Mouse (Mus musculus) hindbrain, postnatal 0 days (tissue): ENCODE measurements around the gene Ms4a4a. TPM values are rescaled to one million over a fixed set of nuclear protein-coding genes. Genes with fewer than 3 reads are reported as not detected.
A peak's percentile ranks its signal among the peaks of the same experiment; 100 is the strongest.

Experiments used
- ATAC-seq: fragments of 200-750 bp; cut with Nextera tagmentation; 2 replicates; pipeline ENCODE4 v1.8.0; 2017; ENCODE audit warnings: mild to moderate bottlenecking, moderate TSS enrichment, moderate library complexity
- DNase-seq: peaks from one replicate; pipeline ENCODE4 v3.0.0-alpha.2; 2015; ENCODE audit warnings: low spot score
- H3K27ac ChIP-seq: fragments of 300-500 bp; sonication (generic); 2 replicates; pipeline ENCODE4 v1.5.1; 2014; ENCODE audit warnings: mild to moderate bottlenecking
- H3K27me3 ChIP-seq: fragments of 300-500 bp; sonication (generic); 2 replicates; pipeline ENCODE4 v1.6.1; 2014; ENCODE audit warnings: low read length, mixed read lengths; ENCODE audit not compliant: insufficient read depth
- H3K36me3 ChIP-seq: fragments of 300-500 bp; sonication (generic); 2 replicates; pipeline ENCODE4 v1.6.1; 2014; ENCODE audit warnings: low read length, mixed read lengths; ENCODE audit not compliant: insufficient read depth
- H3K4me1 ChIP-seq: fragments of 300-500 bp; sonication (generic); 2 replicates; pipeline ENCODE4 v1.6.1; 2014; ENCODE audit warnings: antibody characterized with exemption, low read length, mixed read lengths; ENCODE audit not compliant: insufficient read depth
- H3K4me2 ChIP-seq: fragments of 300-500 bp; sonication (generic); 2 replicates; pipeline ENCODE4 v1.6.1; 2014; ENCODE audit warnings: low read depth, mild to moderate bottlenecking, low read length, moderate library complexity, mixed read lengths
- H3K4me3 ChIP-seq: fragments of 300-500 bp; sonication (generic); 2 replicates; pipeline ENCODE4 v1.5.1; 2014; ENCODE audit warnings: low read length
- H3K9ac ChIP-seq: fragments of 300-500 bp; sonication (generic); replicated peaks from 2 replicates; pipeline ENCODE4 v1.6.1; 2014; ENCODE audit warnings: mild to moderate bottlenecking, low read length, moderate library complexity, mixed read lengths
- H3K9me3 ChIP-seq: fragments of 300-500 bp; sonication (generic); 2 replicates; pipeline ENCODE4 v1.6.1; 2016; ENCODE audit warnings: low read length, mixed read lengths
- CTCF ChIP-seq: IDR thresholded peaks from 2 replicates; pipeline ENCODE4 v1.5.1; 2016; ENCODE audit warnings: antibody characterized with exemption, control low read depth, low read depth
- WGBS: fragments of 180-500 bp; shearing (Covaris S2); extraction: QIAGEN DNeasy Blood & Tissue Kit; methylation state at CpG from one replicate; pipeline ENCODE4 v1.1.7; 2014; 5-methylcytosine and 5-hydroxymethylcytosine counted together
- polyA plus RNA-seq: library from polyadenylated mRNA; unstranded; fragments of >200 nt; fragmentation: Nextera tagmentation; extraction: Ambion mirVana; gene quantifications from 2 replicates; pipeline ENCODE4 v1.2.1, GENCODE M21; 2015
- total RNA-seq: library from RNA; depleted of rRNA; stranded (reverse); fragments of >200 nt; gene quantifications from 2 replicates; pipeline ENCODE4 v1.2.3, GENCODE M21; 2014; rRNA removed

Ms4a4a gene
- total RNA-seq (1.5 and 2.3 TPM in 2 replicates), polyA plus RNA-seq (2.1 and 2.6 TPM in 2 replicates)

- no peaks in the 10 kb centered on the region for H3K9me3 ChIP-seq
- 81% methylated on average over 2 of the region's 2 CpGs for WGBS
- no peak for ATAC-seq
These were observed at the start of gene Ms4a4a for GRCm38 (mm10) chr19:11375273-11375672. TSS of gene Ms4a4a (plus strand) at chr19:11375523.

GRCm38 (mm10) chr19:11335932-11336331, 39.4 kb upstream of the Ms4a4a start, which contains the start of gene Ms4a7:
TSS of gene Ms4a7 (minus strand) at chr19:11336146.
- Histone ChIP-seq H3K9me3 (no peaks in the 10 kb centered on the region), H3K4me3 (no peak within 1 kb of the TSS), H3K36me3 (no peaks in the 10 kb centered on the region), H3K27me3 (no peaks in the 10 kb centered on the region), H3K27ac (no peak within 1 kb of the TSS), H3K9ac (no peak within 1 kb of the TSS), H3K4me2 (no peak within 1 kb of the TSS), H3K4me1 (no peaks in the 10 kb centered on the region)
- no peak for TF ChIP-seq CTCF
- WGBS: 88% methylated on average over 6 of the region's 6 CpGs
- ATAC-seq (no peak), DNase-seq (no peak)

More at GRCm38 (mm10) chr19:11375273-11375672, at the start of gene Ms4a4a:
- Histone ChIP-seq H3K27me3 (no peaks in the 10 kb centered on the region), H3K27ac (no peak within 1 kb of the TSS), H3K9ac (no peak within 1 kb of the TSS), H3K4me1 (no peaks in the 10 kb centered on the region), H3K36me3 (no peaks in the 10 kb centered on the region), H3K4me3 (no peak within 1 kb of the TSS), H3K4me2 (no peak within 1 kb of the TSS)
- no peak for TF ChIP-seq CTCF
- DNase-seq: no peak

GRCm38 (mm10) chr19:11343147-11343546, 32.2 kb upstream of the Ms4a4a start:
- Histone ChIP-seq H3K4me2 (no peak overlapping the region), H3K9me3 (no peaks in the 10 kb centered on the region), H3K27ac (no peak overlapping the region), H3K9ac (no peak overlapping the region), H3K4me3 (no peak overlapping the region), H3K36me3 (no peaks in the 10 kb centered on the region), H3K4me1 (no peaks in the 10 kb centered on the region), H3K27me3 (no peaks in the 10 kb centered on the region)
- DNase-seq (no peak), ATAC-seq (no peak)
- no peak for TF ChIP-seq CTCF

DNA sequence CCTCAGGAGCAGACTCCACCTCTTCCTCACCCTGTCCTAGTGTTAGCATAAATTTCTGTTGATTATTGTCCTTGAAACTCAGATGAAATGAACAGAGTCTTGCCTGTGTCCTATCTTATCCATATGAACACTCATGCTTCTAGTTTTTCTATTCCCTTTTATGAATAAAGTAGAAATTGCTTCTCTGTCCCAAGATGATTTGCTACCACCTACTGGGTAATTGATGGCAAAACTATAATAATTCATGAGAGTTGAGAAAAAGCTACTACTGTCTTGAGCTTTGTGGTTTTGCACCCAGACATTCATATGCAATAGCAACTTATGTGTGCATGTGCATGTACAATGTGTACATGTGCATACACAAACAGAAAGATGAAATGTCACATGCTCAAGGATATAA, 31.3 kb upstream of the Ms4a4a start:
- H3K4me3 ChIP-seq: no peak overlapping the region
- H3K36me3 ChIP-seq: no peaks in the 10 kb centered on the region
- H3K9me3 ChIP-seq: no peaks in the 10 kb centered on the region
- no peaks in the 10 kb centered on the region for H3K4me1 ChIP-seq
- peak; percentile 14; the same call in 1 of the 2 replicates for TF ChIP-seq CTCF
- H3K27me3 ChIP-seq: no peaks in the 10 kb centered on the region
- H3K9ac ChIP-seq: no peak overlapping the region
- no peak overlapping the region for H3K27ac ChIP-seq
- DNase-seq: no peak
- H3K4me2 ChIP-seq: no peak overlapping the region
- ATAC-seq: no peak

- ATAC-seq: no peak
- H3K4me2 ChIP-seq: no peak overlapping the region
These were observed 25.4 kb upstream of the Ms4a4a start for GRCm38 (mm10) chr19:11349698-11350481.

GRCm38 (mm10) chr19:11351878-11352277, 23.4 kb upstream of the Ms4a4a start:
- ATAC-seq: no peak
- Histone ChIP-seq H3K27me3 (no peaks in the 10 kb centered on the region), H3K36me3 (no peaks in the 10 kb centered on the region), H3K4me2 (no peak overlapping the region), H3K4me1 (no peaks in the 10 kb centered on the region), H3K4me3 (no peak overlapping the region), H3K9me3 (no peaks in the 10 kb centered on the region), H3K27ac (no peak overlapping the region), H3K9ac (no peak overlapping the region)
- peak; percentile 26 for DNase-seq
- 53% methylated on average over 3 of the region's 3 CpGs for WGBS
- peak; percentile 59 for TF ChIP-seq CTCF

More at GRCm38 (mm10) chr19:11349698-11350481, 25.4 kb upstream of the Ms4a4a start:
- Histone ChIP-seq H3K9ac (no peak overlapping the region), H3K27me3 (no peaks in the 10 kb centered on the region), H3K4me3 (no peak overlapping the region), H3K36me3 (no peaks in the 10 kb centered on the region), H3K27ac (no peak overlapping the region), H3K4me1 (no peaks in the 10 kb centered on the region), H3K9me3 (no peaks in the 10 kb centered on the region)
- DNase-seq: peak; percentile 31
- peak; percentile 37 for TF ChIP-seq CTCF
- WGBS: 56% methylated on average over 7 of the region's 7 CpGs

DNA sequence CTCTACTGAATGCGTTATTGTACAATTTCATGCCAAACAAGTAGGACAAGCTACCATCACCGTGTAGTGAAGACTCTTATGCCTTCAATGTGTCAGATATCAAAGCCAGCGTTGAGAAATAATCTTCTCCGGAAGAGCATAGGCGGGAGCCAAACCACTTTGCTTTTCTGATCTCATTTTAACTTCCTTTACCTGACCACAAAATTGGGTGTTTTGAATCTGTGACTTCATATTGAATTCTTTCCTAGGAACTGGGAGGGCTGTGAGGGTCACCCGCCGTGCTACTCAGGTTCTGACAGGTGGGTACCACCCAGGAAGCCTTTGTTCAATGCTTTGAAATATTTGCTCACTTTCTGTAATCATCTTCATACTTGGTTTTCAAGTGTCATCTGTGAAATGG, 19.6 kb upstream of the Ms4a4a start:
- Histone ChIP-seq H3K4me2 (no peak overlapping the region), H3K4me1 (no peaks in the 10 kb centered on the region), H3K27ac (no peak overlapping the region), H3K4me3 (no peak overlapping the region), H3K36me3 (no peaks in the 10 kb centered on the region), H3K9me3 (no peaks in the 10 kb centered on the region), H3K9ac (no peak overlapping the region), H3K27me3 (no peaks in the 10 kb centered on the region)
- DNase-seq: no peak
- 82% methylated on average over 7 of the region's 7 CpGs for WGBS
- ATAC-seq: no peak
- no peak for TF ChIP-seq CTCF
